Mouse (Mus musculus) cerebellum, postnatal 10 days (tissue): Measurements from ENCODE around the gene Snx25.
"Not testable (repeated sequence)": the region's sequence is repeated elsewhere in the genome, so short reads cannot be mapped to it uniquely, and the experiment has no call there.

ENCODE experiments used
- DNase-seq, 2 experiments: peaks; one replicate each; pipeline ENCODE4 v3.0.0; 2021; ENCODE audit warnings: mixed read lengths in 2 of 2

Snx25 gene

DNA sequence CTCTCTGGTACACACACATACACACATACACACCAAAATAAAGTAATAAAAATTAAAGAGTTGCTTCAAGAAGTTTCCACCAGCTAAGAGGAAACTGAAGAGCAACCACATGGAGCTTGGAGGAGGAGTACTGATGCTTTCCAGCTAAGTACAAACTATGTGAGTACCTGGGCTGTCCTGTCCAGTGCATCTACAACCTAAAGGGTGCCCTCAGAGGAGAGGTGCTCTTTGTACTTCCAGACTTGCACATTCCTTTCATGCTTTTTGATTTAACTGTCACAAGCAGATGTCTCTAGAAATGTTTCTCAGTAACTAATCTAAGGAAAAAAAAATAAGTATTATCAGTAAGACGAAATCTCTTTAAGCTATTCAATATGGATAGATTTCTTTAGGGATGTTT is 14.6 kb downstream of the Snx25 start:
- DNase-seq, result no peak

- not testable (repeated sequence) for DNase-seq
These were observed 16.4 kb downstream of the Snx25 start for GRCm38 (mm10) chr8:46135546-46135945.

DNA sequence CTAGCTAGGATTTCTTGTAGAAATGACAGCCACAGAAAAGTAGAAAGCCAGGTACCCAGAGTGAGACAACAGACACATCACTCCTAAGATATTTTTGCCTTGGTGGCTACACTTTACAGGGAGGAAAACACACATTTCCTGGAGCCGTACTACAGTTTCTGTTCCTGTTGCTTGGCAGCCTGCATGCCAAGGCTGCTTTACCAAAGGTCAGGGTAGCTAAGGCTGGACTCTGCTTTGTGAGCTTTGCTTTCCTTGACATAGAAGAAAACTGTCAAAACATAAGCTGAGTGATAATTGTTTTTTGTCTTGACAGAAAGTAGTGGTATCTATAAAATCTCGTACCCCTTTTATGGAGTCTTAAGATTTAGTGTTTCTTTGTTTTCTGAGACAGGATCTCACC is 21.5 kb downstream of the Snx25 start:
- DNase-seq, result no peak

- DNase-seq, result no peak
These were observed 29.5 kb downstream of the Snx25 start for GRCm38 (mm10) chr8:46122498-46122897.

- DNase-seq, result no peak
These were observed 32.8 kb downstream of the Snx25 start for GRCm38 (mm10) chr8:46119176-46119575.

- no peak for DNase-seq
These were observed 34.8 kb downstream of the Snx25 start for GRCm38 (mm10) chr8:46117172-46117571.

DNA sequence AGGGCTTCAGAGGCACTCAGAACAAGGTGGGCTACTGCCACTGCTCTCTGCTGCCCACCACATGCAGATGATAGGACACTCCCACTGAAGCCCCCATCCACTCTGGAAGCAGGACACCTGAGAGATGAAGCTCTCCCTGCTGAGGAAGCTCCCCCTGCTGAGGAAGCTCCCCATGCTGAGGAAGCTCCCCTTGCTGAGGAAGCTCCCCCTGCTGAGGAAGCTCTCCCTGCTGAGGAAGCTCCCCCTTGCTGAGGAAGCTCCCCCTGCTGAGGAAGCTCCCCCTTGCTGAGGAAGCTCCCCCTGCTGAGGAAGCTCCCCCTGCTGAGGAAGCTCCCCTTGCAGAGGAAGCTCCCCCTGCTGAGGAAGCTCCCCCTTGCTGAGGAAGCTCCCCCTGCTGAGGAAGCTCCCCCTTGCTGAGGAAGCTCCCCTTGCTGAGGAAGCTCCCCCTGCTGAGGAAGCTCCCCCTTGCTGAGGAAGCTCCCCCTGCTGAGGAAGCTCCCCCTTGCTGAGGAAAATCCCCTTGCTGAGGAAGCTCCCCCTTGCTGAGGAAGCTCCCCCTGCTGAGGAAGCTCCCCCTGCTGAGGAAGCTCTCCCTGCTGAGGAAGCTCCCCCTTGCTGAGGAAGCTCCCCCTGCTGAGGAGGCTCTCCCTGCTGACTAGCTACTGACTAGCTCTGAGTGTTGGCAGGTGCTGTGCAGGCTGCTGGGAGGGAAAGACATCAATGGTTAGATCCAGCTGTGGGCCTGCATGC is 38.4 kb downstream of the Snx25 start:
- DNase-seq, result not testable (repeated sequence)

DNA sequence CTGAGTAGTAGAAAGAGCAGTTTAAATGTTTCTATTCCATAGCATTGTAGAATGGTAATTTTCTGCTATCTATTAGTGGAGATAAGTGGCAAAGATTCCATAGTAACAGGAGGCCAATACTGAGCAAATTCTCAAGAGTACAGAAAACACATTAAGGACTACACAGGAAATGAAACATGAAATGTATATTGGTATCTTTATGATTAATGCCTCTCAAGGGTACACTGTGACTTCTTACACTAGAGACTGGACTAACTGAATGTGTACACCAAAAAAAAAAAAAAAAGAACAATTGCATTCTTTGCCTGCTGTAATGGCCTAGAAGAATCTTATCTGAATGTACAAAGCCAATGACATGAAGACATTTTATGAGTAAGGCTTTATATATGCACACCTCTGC is 44.3 kb downstream of the Snx25 start:
- DNase-seq, result no peak

GRCm38 (mm10) chr8:46103434-46103833 is 48.5 kb downstream of the Snx25 start:
- DNase-seq, result no peak

DNA sequence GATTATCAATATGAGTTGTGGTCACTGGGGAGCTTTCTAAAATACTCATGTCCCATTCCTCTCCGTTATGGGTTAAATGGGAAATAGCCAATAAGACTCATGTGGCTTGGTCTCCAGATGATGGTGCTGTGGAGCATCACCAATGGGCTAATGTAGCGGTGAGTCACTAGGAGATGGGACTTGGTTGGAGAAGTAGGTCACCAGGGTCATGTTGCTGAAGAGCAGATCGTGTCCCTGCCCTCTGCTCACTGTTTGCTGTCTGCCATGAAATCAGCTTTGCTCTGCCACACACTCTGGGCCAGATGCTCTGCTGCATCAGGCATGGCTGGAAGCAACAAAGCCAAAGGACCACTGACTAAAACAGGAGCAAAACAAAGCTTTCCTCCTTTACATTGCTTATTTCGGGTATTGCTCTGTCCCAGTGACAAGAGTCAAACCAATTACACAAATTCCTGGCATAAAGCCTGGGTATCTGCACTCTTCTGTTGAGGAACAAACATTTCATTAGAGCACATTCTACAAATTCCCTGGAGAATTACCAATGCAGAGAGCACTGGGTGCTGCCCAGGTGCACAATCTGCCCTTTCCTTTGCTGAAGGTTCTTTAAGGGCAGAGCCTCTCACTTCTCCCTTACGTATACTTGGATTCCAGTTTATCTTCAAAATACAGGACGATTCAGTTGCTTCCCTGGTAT is 59.1 kb downstream of the Snx25 start:
- DNase-seq, result peak in 1 of 2 experiments; percentile 7

DNA sequence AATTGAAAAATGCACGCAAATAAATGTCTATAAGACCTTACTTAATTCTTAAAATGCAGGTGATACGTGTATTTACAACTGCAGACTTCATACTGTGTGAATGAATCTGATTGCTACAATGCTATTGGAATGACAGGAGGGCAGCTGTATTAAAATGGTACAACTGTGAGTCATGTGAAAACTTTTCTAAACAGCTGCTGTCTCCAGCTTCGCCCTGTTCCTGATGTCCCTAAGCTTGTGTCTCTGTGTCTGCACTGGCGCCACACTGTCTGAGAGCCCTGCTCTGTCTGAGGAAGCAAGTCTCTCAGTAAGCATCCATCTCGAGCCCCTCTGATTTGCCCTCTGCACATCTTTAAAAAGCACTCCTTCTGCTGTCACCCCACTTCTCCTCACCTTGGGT is 68.8 kb downstream of the Snx25 start:
- DNase-seq, result no peak

GRCm38 (mm10) chr8:46081030-46081429 is 70.9 kb downstream of the Snx25 start:
- DNase-seq, result no peak

GRCm38 (mm10) chr8:46078866-46079265 is 73.1 kb downstream of the Snx25 start:
- no peak for DNase-seq

- DNase-seq, result no peak
These were observed 76.7 kb downstream of the Snx25 start for GRCm38 (mm10) chr8:46075223-46075622.

GRCm38 (mm10) chr8:46073540-46074140 is 78.3 kb downstream of the Snx25 start:
- no peak for DNase-seq

DNA sequence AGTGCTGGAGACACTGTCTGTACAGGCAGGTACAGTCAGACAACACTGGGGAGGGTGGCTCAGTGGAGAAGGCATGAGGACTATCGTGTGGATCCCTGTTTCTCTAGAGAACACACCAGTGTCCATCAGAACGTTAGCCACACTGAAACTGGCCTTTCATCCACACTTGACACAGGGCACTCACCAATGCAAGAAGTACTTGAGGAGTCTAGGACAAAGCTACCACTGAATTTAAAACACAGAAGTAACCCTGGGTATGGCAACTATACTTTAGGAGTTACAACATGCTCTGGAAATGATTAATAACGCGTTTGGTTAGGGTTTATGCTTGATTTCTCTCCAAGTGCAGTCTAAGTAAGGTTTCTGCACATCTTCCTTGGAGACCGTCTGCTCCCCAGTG is 79.2 kb downstream of the Snx25 start:
- no peak for DNase-seq

GRCm38 (mm10) chr8:46040260-46040659 is 111.7 kb downstream of the Snx25 start:
- no peak for DNase-seq

GRCm38 (mm10) chr8:46039666-46040065 is 112.3 kb downstream of the Snx25 start:
- no peak for DNase-seq

GRCm38 (mm10) chr8:46036217-46036616 is 115.7 kb downstream of the Snx25 start:
- no peak for DNase-seq

DNA sequence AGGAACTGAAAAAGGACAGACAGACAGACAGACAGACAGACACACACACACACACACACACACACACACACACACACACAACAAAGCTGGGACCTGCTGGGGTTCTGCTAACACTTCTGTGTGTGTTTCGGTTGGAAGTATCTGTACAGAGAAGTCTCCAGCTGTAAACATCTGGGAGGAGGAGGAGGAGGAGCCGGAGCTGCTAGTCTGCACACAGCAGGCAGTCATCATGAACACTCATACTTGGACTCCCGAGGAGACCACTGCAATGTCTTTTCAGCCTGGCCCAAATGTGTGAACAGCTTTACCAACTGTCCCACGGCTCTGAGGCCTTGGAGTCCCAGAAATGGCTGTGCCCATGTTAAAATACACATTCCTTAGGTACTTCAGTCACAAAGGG is 127.6 kb downstream of the Snx25 start:
- DNase-seq, result no peak

DNA sequence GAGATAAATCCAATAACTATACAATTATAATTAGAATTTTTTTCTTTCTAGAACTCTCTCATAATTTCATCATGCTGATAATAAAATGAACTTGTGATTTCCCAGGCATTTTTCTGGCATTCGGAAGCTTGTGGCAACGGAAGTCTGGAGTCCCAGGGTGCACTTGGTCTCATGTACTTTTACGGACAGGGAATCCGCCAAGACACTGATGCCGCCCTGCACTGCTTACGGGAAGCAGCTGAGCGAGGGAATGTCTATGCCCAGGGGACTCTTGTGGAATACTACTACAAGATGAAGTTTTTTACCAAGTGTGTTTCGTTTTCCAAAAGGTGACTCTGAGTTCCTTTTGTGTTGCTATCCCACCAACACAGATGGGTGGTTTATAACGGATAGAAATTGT is 129.2 kb downstream of the Snx25 start:
- no peak for DNase-seq

DNA sequence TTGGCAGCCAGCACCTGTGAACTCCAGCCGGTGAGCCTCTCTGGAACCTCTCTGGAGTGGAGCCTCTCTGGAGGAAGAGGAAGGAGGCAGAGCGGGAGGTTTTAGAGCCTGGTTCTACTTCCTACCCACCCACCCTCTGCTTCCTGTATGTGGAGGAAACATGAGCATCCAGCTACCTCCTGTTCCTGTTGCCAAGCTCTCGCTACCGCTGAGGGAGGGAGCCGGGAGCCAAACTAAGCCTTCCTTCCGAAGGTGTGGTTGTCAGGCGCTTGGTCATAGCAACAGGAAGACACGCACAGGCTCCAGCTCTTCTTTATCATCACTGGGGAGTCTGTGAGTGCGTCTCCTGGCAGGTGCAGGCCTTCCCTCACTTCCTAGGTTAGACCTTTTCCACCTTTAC is 129.8 kb downstream of the Snx25 start:
- no peak for DNase-seq

DNA sequence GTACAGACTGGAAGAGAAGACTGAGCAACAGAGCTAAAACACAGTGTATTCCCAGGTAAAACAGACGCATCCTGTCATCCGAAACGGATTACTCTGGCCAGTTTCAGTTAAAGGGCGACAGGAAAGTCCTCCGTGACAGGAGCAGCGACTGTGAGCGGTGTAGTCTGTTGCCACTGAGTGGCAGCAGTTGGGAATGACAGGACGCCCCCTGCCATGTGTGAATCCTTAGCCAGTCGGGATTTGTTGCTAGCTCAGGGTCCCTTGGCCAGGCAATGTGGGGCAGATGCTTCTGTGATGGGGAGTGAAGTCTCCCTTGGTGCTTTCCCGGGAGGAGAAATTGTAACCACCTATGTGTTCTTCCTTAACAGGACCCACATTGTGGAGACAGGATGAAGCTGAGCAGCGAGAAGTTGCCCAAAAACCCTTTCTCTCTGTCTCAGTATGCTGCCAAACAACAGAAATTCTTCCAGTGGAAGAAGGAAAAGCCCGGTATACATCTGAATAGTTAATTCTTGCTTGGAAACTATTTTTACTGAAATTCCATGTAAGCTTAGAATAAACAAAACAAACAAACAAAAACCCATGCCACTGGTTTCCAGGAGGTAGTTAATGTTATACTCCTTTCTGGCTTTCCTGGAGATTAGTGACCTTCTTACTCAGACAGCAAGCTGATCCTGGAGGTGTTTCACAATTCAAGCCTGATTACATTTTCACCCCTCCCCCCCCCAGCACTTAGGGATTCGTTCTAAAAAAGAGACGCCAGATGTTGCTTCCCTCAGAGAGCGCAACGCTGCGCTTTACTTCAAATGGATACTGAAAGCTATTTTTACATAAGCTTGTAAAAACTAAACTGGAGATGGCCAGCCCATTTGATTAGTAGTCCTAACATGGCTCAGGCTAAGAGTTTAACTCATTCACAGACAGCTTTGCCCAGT is 140.9 kb downstream of the Snx25 start:
- DNase-seq, result peak; percentile 67 to 70
